Mouse (Mus musculus): Measurements from ENCODE around the gene Tle2. TPM values are rescaled to one million over a fixed set of nuclear protein-coding genes. Genes with fewer than 3 reads are reported as not detected.
A peak's percentile ranks its signal among the peaks of the same experiment; 100 is the strongest.

The Tle2 gene
- total RNA-seq, 4 experiments from 2014 or later, result 3.1 to 4.3 (median 4.0) TPM

DNA sequence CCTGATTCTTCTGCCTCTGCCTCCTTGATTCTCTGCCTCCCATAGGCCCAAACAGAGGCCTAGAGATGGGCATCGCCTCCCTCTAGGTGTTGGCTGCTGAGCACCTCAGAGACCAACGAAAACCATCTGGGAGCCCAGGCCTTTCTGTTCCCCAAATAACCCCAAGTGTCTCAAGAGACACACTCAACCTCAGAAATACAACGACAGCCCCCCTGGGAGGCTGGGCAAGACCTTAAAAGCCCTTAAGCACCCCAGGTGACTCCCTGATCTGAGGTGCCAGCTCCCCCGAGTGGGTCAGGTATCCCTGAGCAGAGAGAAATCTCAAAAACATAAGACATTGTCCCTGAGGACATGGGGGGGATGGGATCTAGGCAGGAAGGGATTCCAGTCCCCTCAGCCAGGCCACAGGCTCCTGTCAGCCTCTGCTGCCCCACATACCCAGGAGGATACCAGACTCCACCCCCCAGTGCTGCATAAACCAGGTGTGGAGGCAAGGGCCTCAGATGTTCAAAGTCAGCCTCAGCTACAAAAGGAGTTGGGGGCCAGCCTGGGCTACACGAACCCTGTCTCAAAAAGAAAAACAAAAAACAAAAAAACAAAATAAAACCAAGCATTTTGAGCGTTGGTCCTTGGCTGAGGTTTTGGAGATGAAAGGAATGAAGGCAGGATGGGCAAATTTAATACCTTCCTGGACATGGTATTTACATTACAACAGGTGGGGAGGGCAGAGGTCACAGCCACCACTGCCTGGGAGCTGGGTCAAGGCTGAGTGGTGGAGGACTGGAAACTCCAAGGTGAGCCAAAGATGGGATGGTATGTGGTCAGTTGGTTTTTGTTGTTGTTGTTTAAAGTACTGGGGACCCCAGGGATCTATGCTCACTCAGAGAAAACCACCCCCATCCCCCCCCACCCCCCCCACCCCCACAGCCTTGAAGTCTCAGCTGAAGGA is 20.3 kb upstream of the Tle2 start:
- no peak for DNase-seq (ENCODE audit: low spot score in 2 of 2)

DNA sequence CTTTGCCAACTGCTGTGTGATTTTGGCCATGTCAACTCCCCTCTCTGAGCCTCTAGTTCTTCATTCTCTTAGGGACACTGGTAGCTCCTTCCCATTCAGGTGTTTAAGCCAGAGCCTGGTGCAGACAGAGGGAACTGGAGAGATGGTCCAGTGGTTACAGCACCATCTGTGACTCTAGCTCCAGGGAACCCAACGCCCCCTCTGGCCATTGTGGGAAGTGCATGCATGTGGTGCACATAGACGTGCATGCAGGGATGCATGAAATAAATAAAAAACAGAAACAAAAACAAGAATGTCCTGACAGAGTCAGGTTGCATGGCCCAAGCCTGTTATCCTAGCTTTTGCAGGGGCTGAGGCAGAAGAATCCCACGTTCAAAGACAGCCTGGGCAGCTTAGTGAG is 18.1 kb upstream of the Tle2 start:
- no peak for DNase-seq (ENCODE audit: low spot score in 2 of 2)

DNA sequence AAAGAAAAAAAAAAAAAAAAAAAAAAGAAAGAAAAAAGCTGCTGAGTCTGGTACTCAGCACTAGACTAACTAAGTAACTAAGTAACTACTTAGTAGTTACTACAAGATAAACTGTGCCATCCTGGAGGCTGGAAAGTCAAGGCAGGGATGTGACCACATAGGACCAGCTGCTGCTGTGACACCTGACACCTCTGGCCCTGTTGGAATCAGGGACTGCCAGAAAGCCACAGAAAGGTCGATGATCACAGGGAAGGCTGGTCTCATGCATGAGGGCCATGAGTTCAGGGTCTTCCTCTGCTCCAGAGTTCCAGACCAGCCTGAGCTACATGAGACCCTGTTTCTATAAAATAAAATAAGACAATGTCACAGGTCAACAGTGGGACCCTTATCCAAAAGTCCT is 16.9 kb upstream of the Tle2 start:
- DNase-seq (ENCODE audit: low spot score in 2 of 2), result no peak

DNA sequence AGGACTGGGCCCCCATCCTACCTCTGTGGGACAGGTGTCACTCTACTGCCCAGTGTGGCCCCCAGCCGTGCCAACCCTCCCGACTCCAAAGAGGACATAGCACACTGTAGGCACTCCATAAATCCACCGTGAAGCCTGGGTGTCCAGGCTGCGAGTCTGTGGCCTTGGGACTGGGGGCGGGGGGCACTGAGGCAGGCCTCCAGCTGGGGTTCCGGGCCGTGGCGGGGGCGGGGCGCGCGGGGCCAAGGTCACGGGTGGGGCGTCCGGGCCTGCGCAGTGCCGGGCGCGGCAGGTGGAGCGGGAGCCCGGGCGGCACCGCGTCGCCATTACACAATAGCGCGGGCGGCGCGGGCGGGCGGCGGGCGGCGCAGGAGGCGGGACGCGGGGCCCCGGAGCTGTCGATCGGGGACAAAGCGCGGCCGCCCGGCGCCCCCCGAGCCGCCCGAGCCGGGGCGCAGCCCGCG is 15.2 kb upstream of the Tle2 start, which contains the start of gene Aes:
Aes (plus strand) TSS at position 326 of the 464 bp plus-strand sequence.
- DNase-seq (ENCODE audit: low spot score in 2 of 2), result peak; percentile 74 to 77

DNA sequence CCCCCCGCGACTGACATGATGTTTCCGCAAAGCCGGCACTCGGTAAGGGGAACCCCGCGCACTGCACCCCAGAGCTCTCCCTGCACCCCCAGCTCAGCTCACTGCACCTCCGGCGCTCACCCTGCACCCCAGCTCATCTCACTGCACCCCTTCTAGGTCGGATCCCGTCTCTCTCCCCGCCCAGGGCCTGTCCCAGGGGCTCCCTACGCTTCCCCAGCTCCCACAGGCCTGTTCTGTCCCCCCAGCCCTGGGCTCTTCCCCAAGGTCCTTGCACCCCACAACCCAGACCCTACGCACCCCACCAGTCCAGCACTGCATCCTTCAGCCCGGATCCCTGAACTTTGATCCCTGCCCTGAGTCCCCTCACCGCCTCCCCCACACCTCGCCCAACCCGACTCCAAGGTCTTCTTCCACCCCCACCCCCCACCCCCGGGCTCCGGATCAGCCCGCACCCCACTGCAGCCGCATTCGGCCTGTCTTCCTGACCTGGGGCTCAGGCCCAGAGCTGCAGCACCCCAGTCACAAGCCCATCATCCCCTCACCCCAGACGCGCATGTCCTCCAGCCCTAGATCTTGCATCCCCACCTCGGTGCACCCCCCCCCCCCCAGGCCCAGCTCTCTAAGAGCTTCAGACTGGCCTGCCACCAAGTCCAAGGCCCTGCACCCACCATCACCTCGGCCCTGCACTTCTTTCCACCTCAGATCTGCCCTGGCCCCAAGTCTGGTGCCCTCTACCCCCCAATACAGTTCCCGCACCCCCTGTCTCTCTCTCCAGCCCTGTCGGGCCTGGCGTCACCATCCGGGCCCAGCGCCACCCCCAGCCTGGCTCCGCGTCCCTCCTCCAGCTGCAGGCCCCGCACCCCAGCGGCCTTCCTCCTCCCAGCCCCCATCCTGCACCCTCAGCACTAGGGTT is 14.5 kb upstream of the Tle2 start:
- peak in 1 of 2 experiments; percentile 40 for DNase-seq (ENCODE audit: low spot score in 2 of 2)

DNA sequence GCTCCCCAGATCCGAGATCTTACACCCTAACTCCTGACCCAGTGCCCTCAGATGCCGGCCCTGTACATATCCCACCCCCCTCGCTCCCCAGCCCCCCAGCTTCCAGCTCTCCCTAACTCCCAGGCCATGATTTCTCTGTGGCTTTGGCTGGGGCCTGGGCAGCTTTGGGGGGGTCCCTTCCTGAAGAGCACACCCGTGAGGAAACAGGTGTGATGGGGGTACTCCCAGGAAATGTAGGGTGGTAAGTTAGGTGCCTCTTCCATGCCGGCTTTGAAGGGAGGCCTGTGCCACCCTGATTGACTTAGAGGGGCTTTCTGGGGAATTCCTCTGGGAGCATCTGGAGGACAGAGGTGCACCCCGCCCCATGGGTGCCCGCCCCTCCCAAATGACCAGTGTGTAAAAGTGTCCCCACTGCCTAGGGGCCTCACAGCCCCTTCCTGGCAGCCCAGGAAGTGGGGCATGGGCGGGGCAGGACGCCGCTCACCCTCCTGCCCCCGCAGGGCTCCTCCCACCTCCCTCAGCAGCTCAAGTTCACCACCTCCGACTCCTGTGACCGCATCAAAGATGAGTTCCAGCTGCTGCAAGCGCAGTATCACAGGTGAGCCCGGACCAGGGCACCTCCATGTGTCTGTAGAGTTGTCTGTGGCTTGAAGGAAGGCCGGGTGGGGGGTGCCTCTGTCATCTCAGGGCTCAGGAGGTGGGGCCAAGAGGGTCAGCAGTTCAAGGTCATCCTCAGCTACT is 13.5 kb upstream of the Tle2 start:
- no peak for DNase-seq (ENCODE audit: low spot score in 2 of 2)

DNA sequence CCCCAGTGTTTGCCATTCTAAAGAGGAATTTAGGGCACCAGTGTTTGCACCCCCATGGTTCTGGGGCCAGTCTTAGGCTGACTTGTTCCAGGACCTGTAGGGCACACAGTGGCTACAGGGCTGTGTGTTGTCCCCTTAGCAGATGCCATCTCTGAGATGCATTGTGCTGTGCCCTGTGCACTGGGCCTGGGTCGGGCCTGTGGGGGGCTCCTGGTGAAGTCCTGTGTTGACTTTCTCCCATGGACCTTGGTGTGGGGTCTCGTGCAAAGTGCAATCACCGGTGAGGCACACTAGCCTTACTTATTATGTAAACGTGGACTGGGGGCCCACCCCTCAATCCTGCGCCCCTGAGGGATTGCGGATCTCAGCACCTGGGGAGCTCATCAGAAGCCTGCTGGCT is 11.9 kb upstream of the Tle2 start:
- no peak for DNase-seq (ENCODE audit: low spot score in 2 of 2)

DNA sequence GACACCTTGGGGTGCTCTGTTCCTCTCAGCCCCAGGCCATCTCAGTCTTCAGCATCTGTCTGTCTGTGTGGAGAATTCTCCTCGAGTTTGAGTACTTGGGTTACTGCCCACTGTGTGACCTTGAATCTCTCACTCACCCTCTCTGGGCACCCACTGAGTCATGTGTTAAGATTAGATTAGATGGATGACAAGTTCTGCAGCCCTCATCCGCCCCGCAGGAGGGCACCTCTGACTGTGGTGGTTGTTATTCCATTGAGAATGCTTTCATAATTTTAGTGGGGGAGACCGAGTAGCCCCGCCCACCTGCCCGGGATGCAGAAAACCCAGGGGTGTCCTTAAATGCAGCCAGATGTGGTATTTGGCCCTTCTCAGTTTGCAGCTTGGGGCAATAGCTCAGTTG is 10.9 kb upstream of the Tle2 start:
- DNase-seq (ENCODE audit: low spot score in 2 of 2), result no peak

DNA sequence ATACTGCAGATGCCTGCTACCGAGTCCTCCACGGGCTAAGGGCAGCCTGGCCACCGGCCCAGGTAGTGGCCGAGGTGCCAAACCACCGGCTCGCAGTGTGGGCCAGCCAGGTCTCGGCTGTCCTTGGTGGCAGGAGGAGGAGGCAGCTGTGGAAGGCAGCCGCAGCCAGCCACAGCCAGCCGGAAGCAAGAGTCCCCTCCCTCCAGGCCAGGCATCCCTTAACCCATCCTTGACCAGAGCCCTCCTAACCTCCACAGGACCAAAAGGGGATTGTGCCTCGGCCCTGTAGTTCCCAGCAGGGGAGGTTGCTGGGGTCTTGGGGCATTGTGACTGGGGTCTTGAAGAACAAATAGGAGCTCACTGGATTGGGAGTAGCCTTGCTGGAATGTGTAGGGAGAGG is 10.1 kb upstream of the Tle2 start:
- DNase-seq (ENCODE audit: low spot score in 2 of 2), result peak in 1 of 2 experiments; percentile 56

DNA sequence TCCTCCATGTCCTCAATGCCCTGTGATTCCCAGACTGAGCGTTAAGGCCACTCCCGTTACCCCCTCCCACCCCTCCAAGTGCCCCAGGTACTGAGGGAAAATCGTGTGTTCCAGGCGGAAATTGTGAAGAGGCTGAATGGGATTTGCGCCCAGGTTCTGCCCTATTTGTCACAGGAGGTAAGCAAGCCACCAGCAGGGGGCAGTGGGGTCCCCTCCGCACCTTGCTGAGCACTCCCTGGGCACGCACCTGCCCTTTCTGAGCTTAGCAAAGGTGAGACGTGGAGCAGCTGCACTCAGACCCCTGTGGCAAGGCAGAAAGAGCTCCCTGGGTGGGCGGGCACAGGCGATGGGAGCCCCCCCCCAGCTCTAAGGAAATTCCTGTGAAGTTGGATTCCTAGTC is 9.6 kb upstream of the Tle2 start:
- DNase-seq (ENCODE audit: low spot score in 2 of 2), result peak in 1 of 2 experiments; percentile 62

DNA sequence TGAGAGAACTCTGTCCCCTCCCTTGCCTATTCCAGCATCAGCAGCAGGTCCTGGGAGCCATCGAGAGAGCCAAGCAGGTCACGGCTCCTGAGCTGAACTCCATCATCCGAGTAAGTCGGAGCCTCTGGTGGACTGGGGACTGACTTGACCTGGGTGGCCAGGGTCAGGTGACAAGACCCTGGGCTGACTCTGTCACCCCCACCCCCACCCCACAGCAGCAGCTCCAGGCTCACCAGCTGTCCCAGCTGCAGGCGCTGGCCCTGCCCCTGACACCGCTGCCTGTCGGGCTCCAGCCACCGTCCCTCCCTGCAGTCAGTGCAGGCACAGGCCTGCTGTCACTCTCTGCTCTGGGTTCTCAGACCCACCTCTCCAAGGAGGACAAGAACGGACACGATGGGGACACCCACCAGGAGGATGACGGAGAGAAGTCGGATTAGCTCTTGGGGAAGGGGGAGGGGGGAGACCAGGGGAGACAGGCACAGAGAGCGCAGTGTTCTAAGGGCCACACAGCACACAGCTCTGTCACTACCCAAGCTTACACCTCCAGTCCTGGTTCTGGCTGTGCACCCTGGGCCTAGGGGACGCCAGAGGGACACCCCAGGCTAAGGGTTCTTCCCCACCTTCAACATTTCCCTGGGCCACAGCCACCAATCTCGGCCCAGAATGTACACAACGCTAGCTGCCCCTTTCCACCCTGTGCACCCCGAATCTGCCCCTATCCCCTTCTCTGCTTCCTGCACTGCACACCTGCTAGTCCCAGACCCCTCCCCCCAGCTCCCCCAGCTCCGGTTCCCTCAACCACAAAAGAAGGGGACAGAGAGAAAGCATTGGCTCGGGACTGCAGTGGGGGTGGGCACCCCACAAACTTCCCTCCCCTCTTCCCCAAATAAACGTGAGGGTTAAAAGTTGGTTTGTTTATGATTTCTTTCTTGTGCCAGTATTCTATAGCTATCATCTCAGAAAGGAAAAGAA is 8.8 kb upstream of the Tle2 start:
- DNase-seq (ENCODE audit: low spot score in 2 of 2), result no peak

DNA sequence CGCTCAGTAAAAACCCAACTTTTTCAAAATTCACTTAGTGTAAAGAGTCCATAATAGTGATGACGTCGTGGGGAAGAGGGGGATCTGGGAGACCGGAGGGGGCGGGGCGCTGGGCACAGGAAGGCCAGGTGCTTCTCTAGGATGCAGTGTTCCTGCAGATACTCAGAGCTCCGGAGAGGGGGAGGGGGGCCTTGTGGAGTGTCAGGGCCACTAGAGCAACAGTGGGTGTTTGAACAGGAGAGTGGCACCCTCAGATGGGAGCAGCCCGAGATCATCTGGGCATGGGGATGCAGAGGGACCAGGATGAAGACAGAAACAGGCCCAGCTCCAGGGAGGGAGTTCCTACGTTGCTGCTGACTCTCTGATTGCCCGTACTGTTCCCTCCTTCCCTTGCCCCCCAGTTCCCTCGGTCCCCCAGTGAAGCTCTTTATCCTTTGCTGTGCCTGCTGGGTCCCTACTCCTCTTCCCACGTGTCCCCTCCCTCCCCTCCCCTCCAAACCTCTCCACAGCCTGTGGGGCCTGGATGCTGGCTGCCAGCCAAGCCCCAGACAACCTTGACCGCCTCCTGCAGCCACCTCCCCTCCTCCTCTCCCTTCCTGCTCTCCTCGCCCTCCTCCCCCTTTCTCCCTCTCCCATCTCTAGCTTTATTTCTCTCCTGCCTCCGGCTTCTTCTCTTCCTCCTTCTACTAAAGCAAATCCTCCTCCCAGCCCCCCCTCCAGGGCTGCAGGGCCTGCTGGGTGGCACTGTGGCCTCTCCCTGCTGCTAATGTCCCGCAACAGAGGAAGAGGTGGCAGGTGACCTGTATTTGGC is 5.8 kb upstream of the Tle2 start:
- DNase-seq (ENCODE audit: low spot score in 2 of 2), result no peak

DNA sequence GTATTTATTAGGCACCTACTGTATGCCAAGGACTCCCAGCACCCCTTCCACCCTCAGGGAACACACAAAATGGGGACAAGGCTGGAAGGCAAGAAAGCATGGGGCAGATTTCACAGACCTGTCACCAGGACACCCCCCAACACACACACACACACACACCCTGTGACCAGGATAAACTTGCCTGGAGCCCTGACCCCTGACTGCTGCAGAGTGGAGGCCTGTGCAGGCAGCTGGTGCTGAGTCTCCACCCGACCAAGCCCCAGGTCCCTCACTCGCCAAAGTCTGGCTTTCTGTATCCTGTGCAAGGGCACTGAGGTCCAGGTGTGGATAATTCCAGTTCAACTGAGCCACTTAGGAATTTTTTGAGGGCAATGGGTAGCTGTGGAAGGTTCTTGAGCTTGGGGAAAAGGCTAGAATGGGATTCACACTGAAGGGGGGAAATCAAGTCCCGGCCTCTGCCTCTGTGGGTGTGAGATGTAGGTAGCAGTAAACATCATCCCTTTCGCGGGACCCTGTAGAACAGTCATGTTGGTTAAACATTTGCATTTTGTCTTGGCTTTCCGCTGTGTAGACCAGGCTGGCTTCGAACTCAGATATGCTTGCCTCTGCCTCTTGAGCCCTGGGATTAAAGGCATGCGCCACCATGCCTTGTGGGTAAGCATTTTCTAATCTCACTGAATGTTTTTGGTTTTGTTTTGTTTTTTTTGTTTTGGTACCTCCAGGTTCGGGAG is 4.7 kb upstream of the Tle2 start:
- DNase-seq (ENCODE audit: low spot score in 2 of 2), result no peak

DNA sequence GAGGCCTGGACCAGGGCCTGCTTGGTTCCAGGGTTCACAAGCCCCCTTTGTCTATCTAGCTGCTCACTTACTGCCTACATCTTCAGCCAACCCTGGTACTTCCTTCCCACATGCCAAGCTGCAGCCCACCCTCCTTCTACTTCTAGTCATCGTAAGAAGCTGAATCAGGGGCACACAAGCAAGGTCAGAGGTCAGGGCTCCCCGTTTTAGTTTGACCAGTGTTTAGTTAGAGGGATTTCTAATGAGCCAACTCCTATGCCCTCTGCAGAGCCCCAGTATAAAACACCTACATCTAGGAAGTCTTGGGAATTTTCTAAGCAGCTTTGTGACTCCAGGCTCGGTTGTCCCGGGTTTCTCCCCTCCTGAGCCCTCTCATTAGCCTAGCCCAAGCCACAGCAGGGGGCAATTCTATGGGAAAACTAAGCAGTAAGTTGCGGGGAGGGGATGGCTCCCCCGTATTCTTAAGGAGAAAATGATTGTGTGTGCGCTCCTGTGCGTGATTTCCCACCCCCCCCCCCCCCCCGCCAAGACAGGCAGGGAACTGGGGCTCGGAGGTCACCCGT is 4.0 kb upstream of the Tle2 start:
- DNase-seq (ENCODE audit: low spot score in 2 of 2), result no peak

DNA sequence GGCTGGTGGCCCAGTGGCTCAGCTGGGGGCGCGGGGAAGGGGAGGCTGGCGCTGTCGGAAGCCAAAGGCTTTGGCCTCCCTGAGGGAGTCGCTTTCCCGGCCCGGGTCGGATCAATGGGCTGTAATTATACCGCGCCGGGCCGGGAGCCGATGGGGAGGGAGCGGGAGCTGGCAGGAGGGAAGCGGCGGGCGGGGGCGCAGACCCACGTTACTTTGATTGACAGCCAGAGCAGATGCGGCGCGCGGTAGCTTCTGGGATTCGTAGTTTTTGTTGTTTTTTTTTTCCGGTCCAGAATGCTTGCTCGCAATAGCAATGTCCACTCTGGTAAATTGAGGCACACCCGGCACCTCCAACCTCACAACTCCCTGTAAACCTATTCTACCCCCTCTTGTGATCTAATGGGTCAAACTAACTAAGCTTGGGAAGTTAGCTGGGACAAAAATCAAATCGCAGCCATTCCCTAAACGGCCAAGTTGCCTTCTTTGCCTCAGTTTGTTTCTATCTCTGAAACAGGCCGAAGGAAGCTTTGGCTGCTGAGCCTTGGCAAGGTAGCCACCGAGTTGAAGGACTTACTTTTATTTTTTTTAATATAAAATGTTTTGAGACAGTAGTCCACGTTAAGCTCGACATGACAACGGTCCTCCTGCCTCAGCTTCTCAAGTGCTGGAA is 3.4 kb upstream of the Tle2 start:
- peak; percentile 92 for DNase-seq (ENCODE audit: low spot score in 2 of 2)

DNA sequence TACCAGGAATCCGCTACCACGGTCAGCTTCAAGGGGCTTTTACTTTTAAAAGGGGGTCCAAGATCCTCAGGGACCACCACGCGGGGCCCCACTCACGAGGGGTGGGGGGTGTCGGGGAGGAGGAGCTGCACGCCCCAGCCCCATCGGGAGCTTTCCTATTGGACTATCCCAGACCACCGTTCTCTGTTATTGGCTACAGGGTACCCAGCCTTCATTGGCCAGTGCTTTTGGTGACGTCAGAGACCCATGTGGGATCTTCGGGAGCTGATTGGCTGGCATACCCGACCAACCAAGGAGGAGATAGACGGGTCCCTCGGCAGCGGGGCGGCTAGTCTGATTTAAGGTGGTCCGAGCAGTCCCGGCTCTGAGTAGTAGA is 2.9 kb upstream of the Tle2 start:
- DNase-seq (ENCODE audit: low spot score in 2 of 2), result peak; percentile 99

DNA sequence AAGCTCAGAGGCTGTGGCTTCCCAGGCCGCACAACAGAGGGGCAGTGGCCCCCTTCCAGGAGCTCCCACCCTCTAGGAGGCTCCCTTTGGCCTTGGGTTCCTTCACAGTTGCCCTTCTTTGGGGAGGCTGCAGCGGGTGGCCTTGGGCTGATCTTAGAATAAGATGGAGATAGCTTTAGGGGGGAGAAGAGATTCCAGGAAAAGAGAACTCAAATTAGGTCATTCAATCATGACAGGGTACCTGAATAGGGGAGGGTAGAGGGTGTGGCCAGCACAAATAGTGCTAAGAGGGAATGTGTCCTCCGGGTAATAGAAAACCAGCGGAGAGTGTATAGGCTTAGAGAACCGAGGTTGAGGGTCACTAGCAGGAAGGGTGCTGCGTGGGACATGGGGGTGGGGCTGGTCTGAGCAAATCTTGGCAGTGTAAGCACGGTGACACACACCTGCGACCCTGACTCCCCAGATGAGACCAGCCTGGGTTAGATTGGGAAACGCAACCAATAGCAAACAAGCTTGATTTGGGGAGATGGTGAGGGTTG is 2.2 kb upstream of the Tle2 start:
- no peak for DNase-seq (ENCODE audit: low spot score in 2 of 2)

Data from gastrocnemius, adult 8-10 months (tissue).